Mouse (Mus musculus) heart, embryonic 10.5 days (tissue): ENCODE data around the gene Camta1. TPM values are rescaled to one million over a fixed set of nuclear protein-coding genes. Genes with fewer than 3 reads are reported as not detected.

Experiments
- DNase-seq: peaks from one replicate; pipeline ENCODE4 v3.0.0-alpha.2; 2017; ENCODE audit warnings: low spot score
- H3K27ac ChIP-seq: fragments of 300-500 bp; sonication (generic); 2 replicates; pipeline ENCODE4 v1.5.1; 2016; ENCODE audit warnings: mild to moderate bottlenecking
- H3K27me3 ChIP-seq: fragments of 300-500 bp; sonication (generic); 2 replicates; pipeline ENCODE4 v1.6.1; 2016; ENCODE audit warnings: mild to moderate bottlenecking; ENCODE audit not compliant: poor library complexity, insufficient read depth, severe bottlenecking
- H3K36me3 ChIP-seq: fragments of 300-500 bp; sonication (generic); 2 replicates; pipeline ENCODE4 v1.6.1; 2016; ENCODE audit warnings: mild to moderate bottlenecking, moderate library complexity
- H3K4me1 ChIP-seq: fragments of 300-500 bp; sonication (generic); 2 replicates; pipeline ENCODE4 v1.6.1; 2016; ENCODE audit warnings: mild to moderate bottlenecking
- H3K4me3 ChIP-seq: fragments of 300-500 bp; sonication (generic); 2 replicates; pipeline ENCODE4 v1.5.1; 2016; ENCODE audit warnings: mild to moderate bottlenecking, moderate library complexity
- H3K9me3 ChIP-seq: fragments of 300-500 bp; sonication (generic); 2 replicates; pipeline ENCODE4 v1.6.1; 2016; ENCODE audit warnings: mild to moderate bottlenecking, moderate library complexity
- WGBS: fragments of 180-500 bp; shearing (Covaris S2); methylation state at CpG from one replicate; pipeline ENCODE4 v1.1.7; 2016; 5-methylcytosine and 5-hydroxymethylcytosine counted together
- polyA plus RNA-seq: library from polyadenylated mRNA; unstranded; fragments of >200 nt; fragmentation: Nextera tagmentation; extraction: Ambion mirVana; gene quantifications from 2 replicates; pipeline ENCODE4 v1.2.1, GENCODE M21; 2016

Gene Camta1
- polyA plus RNA-seq, 1 experiment from 2014 or later, result 115 TPM

DNA sequence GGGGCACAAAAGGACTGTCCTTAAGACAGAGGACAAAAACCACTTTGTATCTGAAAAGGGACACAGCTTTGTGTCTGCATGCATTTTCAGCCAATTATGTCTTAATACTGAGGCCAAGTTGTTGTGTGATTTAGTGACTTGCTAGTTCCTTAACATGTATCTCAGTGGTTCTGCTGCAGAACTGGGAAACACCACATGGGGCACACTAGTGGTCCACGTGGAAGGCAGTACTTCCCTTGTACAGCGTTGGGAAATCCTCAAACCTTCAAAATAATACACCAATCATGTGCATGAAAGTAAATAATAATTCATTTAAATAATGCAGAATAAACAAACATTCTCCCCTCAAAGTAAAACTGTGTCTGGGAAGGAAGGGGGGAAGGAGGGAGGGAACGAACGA lies 792.9 kb downstream of the Camta1 start:
- WGBS, result 70% methylated on average over 4 of the region's 4 CpGs
- Histone ChIP-seq H3K9me3 (no peaks in the 10 kb centered on the region), H3K4me1 (no peaks in the 10 kb centered on the region), H3K36me3 (peaks cover 53% of the 10 kb centered on the region), H3K27me3 (no peaks in the 10 kb centered on the region), H3K4me3 (no peak overlapping the region), H3K27ac (no peak overlapping the region)
- no peak for DNase-seq

DNA sequence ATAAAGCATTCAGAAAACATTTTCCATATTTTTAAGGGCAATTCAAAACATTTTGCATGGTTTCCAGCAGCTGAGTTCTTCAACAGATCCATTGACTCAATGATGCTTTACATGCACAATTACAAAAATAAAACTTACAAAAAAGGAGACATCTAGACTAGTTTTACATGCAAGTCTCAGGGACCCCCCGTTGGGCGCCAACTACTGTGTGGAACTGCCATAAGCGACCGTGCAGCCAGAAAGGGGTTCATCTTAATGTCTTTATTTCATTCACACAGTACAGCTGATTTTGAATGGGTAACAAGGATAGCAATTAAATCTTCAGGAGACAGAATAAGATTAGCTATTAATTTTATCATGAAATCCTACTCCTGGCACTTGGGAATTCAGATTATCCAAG lies 802.1 kb downstream of the Camta1 start:
- no peaks in the 10 kb centered on the region for H3K4me1 ChIP-seq
- no peak for DNase-seq
- H3K27me3 ChIP-seq, result no peaks in the 10 kb centered on the region
- H3K36me3 ChIP-seq, result peaks cover 23% of the 10 kb centered on the region
- H3K9me3 ChIP-seq, result no peaks in the 10 kb centered on the region
- H3K27ac ChIP-seq, result no peak overlapping the region
- 94% methylated on average over 4 of the region's 4 CpGs for WGBS
- H3K4me3 ChIP-seq, result no peak overlapping the region

DNA sequence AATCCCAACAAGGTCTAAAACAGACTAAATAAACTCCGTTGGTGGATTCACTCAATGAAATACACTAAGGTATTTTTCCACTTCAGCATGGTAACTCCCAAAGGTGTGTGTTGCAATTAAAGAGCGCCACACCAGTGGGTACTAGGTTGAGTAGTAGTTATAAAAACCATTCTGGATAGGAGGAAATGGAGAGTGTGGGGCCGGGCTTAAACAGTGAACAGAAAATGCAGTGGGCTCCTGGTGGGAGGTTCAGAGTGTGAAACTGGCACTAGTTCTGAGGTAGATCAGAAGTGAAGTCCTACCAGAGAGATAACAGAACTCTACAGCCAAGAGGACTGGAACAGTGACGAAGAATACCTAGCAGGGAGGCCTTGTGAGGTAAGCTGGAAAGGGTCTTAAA lies 803.0 kb downstream of the Camta1 start:
- DNase-seq, result no peak
- no peaks in the 10 kb centered on the region for H3K27me3 ChIP-seq
- WGBS, result 76% methylated on average over 4 of the region's 4 CpGs
- no peak overlapping the region for H3K27ac ChIP-seq
- no peaks in the 10 kb centered on the region for H3K4me1 ChIP-seq
- peak overlapping the region; percentile 98; the same call in 1 of the 2 replicates for H3K4me3 ChIP-seq
- peaks cover 31% of the 10 kb centered on the region for H3K36me3 ChIP-seq
- H3K9me3 ChIP-seq, result no peaks in the 10 kb centered on the region

DNA sequence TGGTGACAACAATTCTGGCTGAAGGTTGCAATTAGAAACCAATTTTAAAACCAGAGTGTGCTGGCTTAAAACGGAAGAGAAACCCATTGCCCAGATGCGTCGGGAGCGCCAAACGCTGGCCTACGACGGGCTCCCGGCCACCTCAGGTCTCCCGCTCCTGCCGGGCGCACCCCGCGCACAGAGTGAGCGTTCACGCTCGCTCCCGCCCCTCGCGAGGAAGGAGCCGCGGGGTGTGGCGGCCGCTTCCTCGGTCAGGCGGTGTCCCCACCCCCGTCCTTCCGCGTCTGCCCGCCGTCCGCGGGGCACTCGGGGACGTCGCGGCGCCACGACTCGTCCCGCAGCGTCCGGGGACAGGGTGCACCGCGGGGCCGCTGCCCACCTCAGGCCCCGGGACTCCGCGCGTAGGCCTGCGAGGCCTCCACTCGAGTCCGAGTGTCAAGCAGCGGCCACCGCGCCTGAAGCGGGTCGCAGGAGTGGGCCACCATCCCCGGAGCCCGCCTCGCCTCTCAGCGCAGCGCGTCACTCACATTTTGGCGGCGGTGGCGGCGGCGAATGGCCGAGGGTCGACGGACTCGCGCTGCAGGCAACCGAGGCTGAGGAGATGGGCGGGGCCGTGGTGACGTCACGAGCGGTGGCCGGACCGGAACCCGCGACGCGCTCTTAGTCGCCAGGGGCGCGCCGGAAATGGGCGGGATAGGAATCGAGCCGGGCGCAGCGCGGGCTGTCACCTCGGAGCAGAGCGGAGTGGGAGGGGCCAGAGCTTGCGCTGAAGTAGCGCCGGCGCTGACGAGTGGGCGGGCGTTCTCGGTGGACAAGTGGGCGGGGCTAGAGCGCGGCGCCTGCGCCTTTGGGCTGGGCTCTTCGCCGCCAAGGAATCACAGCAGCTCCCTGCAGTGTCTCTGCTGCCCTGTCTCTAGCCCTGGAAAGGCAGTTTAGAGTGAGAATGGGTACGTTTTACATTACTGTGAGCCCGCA lies 804.0 kb downstream of the Camta1 start, which contains the start of gene Vamp3:
Gene Vamp3 (minus strand): TSS at position 617 of the 975 bp plus-strand sequence.
- Histone ChIP-seq H3K4me3 (peak within 1 kb of the TSS; percentile 98), H3K27me3 (no peaks in the 10 kb centered on the region), H3K36me3 (peaks cover 34% of the 10 kb centered on the region), H3K27ac (peak within 1 kb of the TSS; percentile 98), H3K4me1 (no peaks in the 10 kb centered on the region), H3K9me3 (no peaks in the 10 kb centered on the region)
- WGBS, result under 1% methylated on average over 114 of the region's 114 CpGs
- DNase-seq, result peak; percentile 99

DNA sequence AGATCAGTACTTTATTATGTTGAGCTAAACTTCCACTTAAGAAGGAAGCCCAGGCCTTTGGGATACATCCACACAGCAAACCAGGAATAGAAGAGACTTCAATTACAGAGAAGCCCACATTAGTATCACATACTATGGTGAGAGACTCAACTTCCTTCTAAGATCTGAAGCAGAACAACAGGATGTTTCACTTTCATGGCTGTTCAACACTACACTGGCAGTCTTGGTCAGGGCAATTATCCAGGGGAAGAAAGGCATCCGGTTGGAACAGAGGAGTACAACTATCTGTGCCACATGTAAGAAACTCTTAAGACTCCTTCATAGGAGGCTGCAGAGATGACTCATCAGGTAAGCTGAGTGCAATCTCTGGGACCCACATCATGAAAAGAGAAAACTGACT lies 810.5 kb downstream of the Camta1 start:
- no peaks in the 10 kb centered on the region for H3K27me3 ChIP-seq
- no peaks in the 10 kb centered on the region for H3K4me1 ChIP-seq
- 88% methylated on average over 1 of the region's 1 CpGs for WGBS
- DNase-seq, result no peak
- H3K27ac ChIP-seq, result no peak overlapping the region
- H3K36me3 ChIP-seq, result peaks cover 68% of the 10 kb centered on the region
- H3K4me3 ChIP-seq, result no peak overlapping the region
- H3K9me3 ChIP-seq, result no peaks in the 10 kb centered on the region

DNA sequence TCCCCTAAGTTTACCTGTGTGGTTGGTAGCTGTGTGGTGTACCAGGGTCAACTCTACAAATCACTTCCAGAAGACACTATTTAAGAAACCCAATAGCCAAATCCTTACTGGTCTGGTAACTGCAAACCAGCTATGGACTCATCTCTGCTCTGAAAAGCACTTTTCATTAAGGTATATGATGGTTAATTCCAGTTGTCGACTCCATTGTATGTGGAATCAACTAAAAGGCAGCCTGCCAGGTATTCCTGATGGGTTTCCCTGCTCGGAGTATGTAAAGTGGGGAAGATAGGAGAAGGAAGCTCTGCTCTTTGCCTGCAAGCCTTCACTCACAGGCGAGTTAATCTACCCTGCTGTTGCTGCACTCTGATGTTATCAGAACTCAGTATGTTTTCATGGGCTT lies 815.2 kb downstream of the Camta1 start:
- H3K4me3 ChIP-seq, result no peak overlapping the region
- 85% methylated on average over 3 of the region's 3 CpGs for WGBS
- peaks cover 43% of the 10 kb centered on the region for H3K36me3 ChIP-seq
- no peak for DNase-seq
- no peaks in the 10 kb centered on the region for H3K9me3 ChIP-seq
- no peak overlapping the region for H3K27ac ChIP-seq
- peaks cover 16% of the 10 kb centered on the region for H3K4me1 ChIP-seq
- H3K27me3 ChIP-seq, result no peaks in the 10 kb centered on the region; the same call in 1 of the 2 replicates

DNA sequence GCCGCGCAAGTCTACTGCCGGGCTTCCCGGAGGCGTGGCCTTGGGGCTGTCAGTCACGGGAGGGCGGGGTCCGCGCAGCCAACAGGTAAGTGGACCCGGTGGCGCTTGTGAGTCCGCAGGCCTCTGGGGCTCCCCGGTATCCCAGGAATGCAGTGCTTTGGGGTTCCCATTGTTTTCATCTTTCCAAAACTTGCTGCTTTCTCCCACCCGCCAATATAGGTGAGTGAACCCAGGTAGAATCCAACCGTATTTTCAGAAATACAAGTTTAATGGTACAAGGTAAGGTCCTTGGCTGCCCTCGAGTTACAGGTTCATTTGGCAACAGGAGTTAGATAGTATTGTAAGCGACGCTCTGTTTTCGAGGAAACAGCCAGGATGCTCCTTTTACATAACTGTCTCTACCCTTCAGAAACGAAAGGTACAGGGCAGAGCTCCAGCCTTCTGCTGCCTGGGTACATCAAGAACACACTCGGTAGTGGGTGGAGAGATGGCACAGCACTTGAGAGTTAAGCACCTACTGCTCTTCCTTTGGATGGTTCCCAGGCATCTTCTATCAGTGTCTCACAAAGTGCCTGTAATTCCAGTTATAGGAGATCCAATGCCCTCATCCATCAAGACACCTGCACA lies 816.6 kb downstream of the Camta1 start:
- peak overlapping the region; percentile 72 for H3K4me3 ChIP-seq
- H3K9me3 ChIP-seq, result no peaks in the 10 kb centered on the region
- no peaks in the 10 kb centered on the region; the same call in 1 of the 2 replicates for H3K27me3 ChIP-seq
- peaks cover 33% of the 10 kb centered on the region for H3K36me3 ChIP-seq
- H3K4me1 ChIP-seq, result peaks cover 20% of the 10 kb centered on the region
- peak overlapping the region; percentile 56; the same call in 1 of the 2 replicates for H3K27ac ChIP-seq
- 3% methylated on average over 21 of the region's 21 CpGs for WGBS
- no peak for DNase-seq

DNA sequence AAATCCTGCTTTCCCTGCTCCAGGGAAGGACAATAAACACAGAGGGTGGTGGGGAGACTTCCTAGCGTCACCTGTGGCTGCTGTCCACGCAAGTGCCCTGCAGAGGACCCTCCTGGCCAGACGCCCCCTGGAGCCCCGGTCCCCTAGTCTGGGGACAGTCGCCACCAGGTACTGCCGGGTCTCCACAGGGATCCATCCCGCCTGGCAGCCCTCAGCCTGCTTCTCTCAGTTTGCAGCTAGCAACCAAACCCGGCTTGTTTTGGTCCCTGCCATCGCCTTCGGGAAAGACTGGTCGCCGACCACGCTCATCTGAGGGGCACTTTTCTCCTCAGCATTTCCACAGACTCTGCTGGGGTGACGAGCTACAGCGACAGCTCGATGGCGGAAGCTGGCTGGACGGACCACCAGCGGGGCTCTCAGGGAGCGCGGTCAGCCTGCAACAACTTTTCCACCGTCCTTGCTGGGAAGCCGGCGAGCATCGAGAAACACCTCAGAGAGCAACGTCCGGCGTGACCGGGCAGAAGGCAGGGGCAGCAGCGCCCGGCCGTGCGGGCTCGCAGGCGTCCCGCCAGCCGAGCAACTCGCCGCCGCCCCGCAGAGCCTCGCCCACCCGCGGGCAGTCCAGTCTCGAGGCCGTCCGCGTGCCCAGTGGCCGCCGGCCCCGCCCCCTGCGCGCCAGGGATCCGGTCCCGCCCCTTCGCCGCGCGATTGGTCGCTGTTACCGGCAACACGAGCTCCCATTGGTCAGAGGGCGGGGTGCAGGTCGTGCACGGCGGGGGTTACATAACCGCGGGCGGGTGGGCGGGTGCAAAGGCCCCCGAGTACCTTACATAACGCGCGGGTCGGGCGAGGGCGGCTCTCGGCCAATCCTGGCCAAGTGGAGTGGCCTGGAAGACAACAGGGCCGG lies 817.4 kb downstream of the Camta1 start, which contains the start of gene Per3:
Gene Per3 (minus strand): TSS at position 629 of the 907 bp plus-strand sequence.
- peaks cover 26% of the 10 kb centered on the region for H3K36me3 ChIP-seq
- WGBS, result under 1% methylated on average over 79 of the region's 79 CpGs
- peak; percentile 99 for DNase-seq
- H3K27ac ChIP-seq, result peak within 1 kb of the TSS; percentile 88
- H3K4me3 ChIP-seq, result peak within 1 kb of the TSS; percentile 72
- peaks cover 20% of the 10 kb centered on the region for H3K4me1 ChIP-seq
- H3K27me3 ChIP-seq, result no peaks in the 10 kb centered on the region; the same call in 1 of the 2 replicates
- H3K9me3 ChIP-seq, result no peaks in the 10 kb centered on the region

DNA sequence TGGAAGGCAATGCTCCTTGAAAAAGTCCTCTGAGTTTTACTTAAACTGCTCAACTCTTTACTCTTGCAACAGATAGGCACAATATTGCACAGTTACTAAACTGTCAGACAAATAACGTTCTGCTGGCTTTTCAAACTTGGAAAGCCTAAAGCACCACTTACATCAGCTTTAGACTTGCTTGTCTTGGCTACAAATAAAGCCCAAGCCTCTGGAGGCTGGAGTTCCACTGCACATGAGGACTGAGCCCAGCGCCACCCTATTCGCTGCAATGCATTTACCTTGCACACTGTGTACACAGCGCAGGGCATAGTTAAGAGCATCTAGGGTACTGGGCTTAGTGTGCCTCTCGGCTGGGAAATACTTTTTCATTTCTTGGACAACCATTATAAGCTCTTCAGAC lies 818.4 kb downstream of the Camta1 start:
- Histone ChIP-seq H3K9me3 (no peaks in the 10 kb centered on the region), H3K4me1 (peaks cover 20% of the 10 kb centered on the region), H3K36me3 (peaks cover 16% of the 10 kb centered on the region), H3K4me3 (peak overlapping the region; percentile 72), H3K27me3 (no peaks in the 10 kb centered on the region; the same call in 1 of the 2 replicates), H3K27ac (no peak overlapping the region)
- DNase-seq, result no peak
- WGBS, result 60% methylated on average over 5 of the region's 5 CpGs

DNA sequence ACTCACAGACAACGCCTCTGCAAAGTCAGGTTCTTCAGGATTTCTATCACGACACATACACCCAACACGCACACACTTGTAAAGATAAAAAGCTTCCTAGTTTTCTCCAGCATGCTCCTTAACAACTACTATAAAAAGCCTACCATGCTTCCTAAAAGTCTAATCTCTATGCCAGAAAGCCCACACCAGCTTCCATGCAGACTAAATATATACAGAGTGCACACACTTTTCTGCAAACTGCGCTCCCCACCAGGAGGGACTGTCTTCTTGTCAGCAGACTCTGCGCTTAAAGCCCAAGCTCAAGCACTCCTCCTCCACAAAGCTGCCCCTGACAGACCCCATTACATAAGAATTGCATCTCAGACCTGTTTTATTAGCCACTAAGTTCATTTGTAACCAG lies 820.2 kb downstream of the Camta1 start:
- H3K36me3 ChIP-seq, result peaks cover 1% of the 10 kb centered on the region; the same call in 1 of the 2 replicates
- WGBS, result 78% methylated on average over 5 of the region's 5 CpGs
- H3K27me3 ChIP-seq, result no peaks in the 10 kb centered on the region; the same call in 1 of the 2 replicates
- no peak for DNase-seq
- H3K27ac ChIP-seq, result no peak overlapping the region
- peaks cover 20% of the 10 kb centered on the region for H3K4me1 ChIP-seq
- no peaks in the 10 kb centered on the region for H3K9me3 ChIP-seq
- H3K4me3 ChIP-seq, result no peak overlapping the region

DNA sequence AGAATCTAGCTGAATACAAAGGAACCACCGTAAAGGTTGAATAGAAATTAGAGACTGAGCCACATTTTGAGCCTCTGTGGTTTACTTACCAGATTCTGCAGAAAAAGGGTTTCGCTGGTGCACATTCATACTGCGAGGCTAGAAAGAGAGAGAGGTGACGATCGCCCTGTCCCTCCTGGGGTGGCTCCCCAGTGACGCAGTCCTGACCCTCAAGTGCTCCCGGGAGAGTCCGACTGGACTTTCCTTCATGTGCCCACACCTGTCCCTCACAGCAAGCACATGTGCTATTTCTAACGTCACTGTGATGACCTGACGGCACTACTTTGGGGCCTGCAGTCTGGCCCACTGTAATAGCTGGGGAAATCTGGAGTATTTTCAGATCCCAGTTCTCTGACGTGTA lies 823.9 kb downstream of the Camta1 start:
- H3K4me1 ChIP-seq, result 0 out of 2 replicates have a peak, but pooled peaks cover 6% of the 10 kb centered on the region
- H3K36me3 ChIP-seq, result no peaks in the 10 kb centered on the region
- WGBS, result 85% methylated on average over 11 of the region's 11 CpGs
- H3K4me3 ChIP-seq, result no peak overlapping the region
- DNase-seq, result no peak
- no peaks in the 10 kb centered on the region for H3K27me3 ChIP-seq
- no peak overlapping the region for H3K27ac ChIP-seq
- H3K9me3 ChIP-seq, result no peaks in the 10 kb centered on the region

DNA sequence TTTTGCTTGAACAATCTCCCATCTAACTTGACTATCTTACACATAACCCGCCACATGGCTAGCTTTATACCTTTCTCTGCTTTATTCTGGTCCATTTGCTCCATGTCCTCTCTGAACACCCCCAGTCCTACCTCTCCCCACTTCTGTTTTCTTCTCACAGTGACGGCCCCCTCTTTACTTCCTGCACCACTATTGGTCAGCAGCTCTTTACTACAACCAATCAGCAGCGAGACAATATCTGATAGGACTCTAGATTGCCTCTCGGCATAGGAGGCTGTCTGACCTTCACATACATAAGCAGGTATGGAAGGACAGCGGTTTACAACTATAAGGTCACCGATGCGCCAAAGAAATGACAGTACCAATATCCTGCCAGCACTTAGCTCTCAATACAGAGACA lies 825.2 kb downstream of the Camta1 start:
- Histone ChIP-seq H3K4me3 (no peak overlapping the region), H3K27me3 (no peaks in the 10 kb centered on the region), H3K27ac (no peak overlapping the region), H3K4me1 (0 out of 2 replicates have a peak, but pooled peaks cover 4% of the 10 kb centered on the region), H3K36me3 (no peaks in the 10 kb centered on the region), H3K9me3 (no peaks in the 10 kb centered on the region)
- DNase-seq, result no peak
- 83% methylated on average over 7 of the region's 7 CpGs for WGBS
